Comparison of ENCODE assay signal across 19 mouse cellular contexts in genomic region chr17:67581839-67582238, GRCm38 (mm10). TPM values are rescaled to one million over a fixed set of nuclear protein-coding genes. Genes with fewer than 3 reads are reported as not detected.
"Had no signal": no experiment of that assay in that cellular context is flagged by ENCODE, and none has a peak within 500 bp of the region (broad histone marks: within the 10 kb centered on the region; RNA-seq: fewer than 3 reads in every experiment).

No protein-coding gene starts in this region.

- H3K27me3 ChIP-seq: limb, embryonic 15.5 days; liver, embryonic 12.5 days; neural tube, embryonic 15.5 days had no signal

- H3K4me3 ChIP-seq: limb, embryonic 15.5 days; liver, embryonic 12.5 days; midbrain, embryonic 12.5 days; myocyte; neural tube, embryonic 15.5 days had no signal

- H3K4me2 ChIP-seq: limb, embryonic 15.5 days; liver, embryonic 12.5 days; midbrain, embryonic 12.5 days; neural tube, embryonic 15.5 days had no signal

- H3K27ac ChIP-seq: limb, embryonic 15.5 days; liver, embryonic 12.5 days; midbrain, embryonic 12.5 days; neural tube, embryonic 15.5 days had no signal

- DNase-seq: kidney, adult 2 months; kidney, postnatal 36 days; lung, postnatal 4 days; right cerebral cortex, adult 18-20 months; right cerebral cortex, postnatal 25 days; thymus, adult 2 months; thymus, postnatal 25 days had no signal

- H3K9ac ChIP-seq: limb, embryonic 15.5 days; liver, embryonic 12.5 days; midbrain, embryonic 12.5 days; neural tube, embryonic 15.5 days had no signal

- H3K4me1 ChIP-seq: liver, embryonic 12.5 days; midbrain, embryonic 12.5 days had no signal

- H3K36me3 ChIP-seq: limb, embryonic 15.5 days; liver, embryonic 12.5 days; midbrain, embryonic 12.5 days; neural tube, embryonic 15.5 days had no signal

- ATAC-seq: liver, embryonic 12.5 days had no signal

- H3K9me3 ChIP-seq: limb, embryonic 15.5 days; liver, embryonic 12.5 days; midbrain, embryonic 12.5 days; neural tube, embryonic 15.5 days had no signal

RNA-seq across cellular contexts. Expression of gene Lrrc30, which starts 50.7 kb away (rescaled TPM):
- polyA plus RNA-seq: intestine, embryonic 14.5 days; kidney, embryonic 16.5 days; liver, embryonic 12.5 days; liver, embryonic 16.5 days; lung, embryonic 16.5 days; midbrain, embryonic 12.5 days; neural tube, embryonic 11.5 days; small intestine, adult 2 months; thymus, adult 2 months; urinary bladder, adult 2 months had no signal
